Mouse (Mus musculus) mouse trophoblast stem cell (cell line): ENCODE measurements around the gene Ppp1r9a.

Experiments
- in situ Hi-C, 2 experiments: fragments of 300-500 bp; cut with MseI, MboI; formaldehyde crosslinking; loops; 2 replicates in 1 of 2; 3 replicates in 1 of 2; pipeline ENCODE4 v1.15.1; 2025

Ppp1r9a gene

DNA sequence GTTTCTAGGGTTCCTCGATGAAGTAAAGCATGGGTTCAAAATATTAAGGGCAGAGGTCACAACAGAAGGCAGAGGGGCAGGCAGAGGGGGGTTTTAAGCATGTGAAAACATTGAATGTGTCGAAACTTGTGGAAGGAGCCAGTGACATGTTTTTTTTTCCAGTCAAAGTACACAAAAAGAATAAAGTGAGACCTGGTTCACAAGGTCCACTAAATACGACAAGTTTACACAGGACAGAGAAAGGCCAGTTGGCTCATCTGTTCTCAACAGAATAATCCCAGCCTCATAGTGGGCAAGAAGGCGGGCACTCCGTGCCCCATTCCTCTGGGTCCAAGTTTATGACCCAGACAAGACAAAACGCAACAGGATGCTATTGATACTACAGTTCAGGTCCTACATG, 286.2 kb downstream of the Ppp1r9a start:
- in situ Hi-C loops = no loop called here

DNA sequence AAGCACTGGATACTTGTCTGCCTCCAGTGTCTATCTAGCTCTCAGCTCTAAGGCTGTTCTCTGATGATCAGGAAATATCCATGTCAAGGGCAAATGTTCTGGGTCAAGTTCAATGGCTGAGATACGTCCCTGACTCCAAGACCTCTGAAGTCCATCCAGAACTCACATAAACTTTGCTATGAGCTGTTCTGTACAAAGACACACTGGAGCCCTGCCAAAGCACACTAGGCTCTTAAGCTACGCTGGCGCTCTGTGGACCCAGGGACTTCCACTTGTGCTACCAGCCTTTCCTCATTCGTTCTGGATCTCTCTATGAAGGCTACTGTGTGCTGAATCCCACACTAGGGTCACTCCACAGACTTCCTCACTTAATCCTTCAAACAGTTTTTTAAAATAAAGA, 286.8 kb downstream of the Ppp1r9a start:
- in situ Hi-C loops = no loop called here

DNA sequence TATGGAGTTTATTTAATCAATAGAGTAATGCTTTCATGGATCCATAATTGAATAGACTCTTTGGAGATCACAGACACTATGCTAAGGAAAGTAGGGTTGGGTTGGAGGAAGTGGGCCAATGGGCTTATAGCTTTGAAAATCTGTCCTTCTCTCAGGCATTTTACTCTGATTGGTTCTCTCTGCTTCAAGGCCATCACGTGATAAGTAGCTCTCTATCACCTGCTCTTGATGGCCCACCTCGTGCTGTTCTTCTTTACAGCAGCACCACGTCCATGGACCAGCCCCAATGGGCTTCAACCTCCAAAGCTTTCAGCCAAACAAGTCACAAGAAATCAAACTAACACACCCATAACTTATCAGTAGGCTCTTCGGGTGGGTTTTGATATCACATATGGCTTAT, 288.0 kb downstream of the Ppp1r9a start:
- in situ Hi-C loops = no loop called here

DNA sequence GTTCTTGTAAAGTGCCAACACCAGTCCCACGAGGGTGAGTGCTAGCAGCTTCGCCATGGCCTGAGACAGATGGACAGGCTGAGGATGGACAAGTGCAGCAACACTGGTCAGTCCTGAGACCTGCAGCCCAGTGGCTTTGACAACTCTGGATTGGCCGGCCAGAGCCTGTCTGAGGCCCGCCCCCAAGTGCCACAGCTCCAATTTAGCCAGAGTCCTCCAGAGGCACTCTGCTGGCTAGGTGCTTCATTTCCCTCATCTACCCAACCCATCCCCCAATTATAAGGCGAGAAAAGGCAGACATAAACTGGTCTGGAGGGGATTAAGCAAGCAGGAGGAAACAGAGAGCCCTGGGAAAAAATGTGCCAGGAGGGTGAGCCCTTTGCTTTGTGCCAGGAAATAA, 291.0 kb downstream of the Ppp1r9a start, which contains the start of gene Pon1:
Gene Pon1 (minus strand): TSS at position 254 of the 400 bp plus-strand sequence.
- in situ Hi-C loops = no loop called here

DNA sequence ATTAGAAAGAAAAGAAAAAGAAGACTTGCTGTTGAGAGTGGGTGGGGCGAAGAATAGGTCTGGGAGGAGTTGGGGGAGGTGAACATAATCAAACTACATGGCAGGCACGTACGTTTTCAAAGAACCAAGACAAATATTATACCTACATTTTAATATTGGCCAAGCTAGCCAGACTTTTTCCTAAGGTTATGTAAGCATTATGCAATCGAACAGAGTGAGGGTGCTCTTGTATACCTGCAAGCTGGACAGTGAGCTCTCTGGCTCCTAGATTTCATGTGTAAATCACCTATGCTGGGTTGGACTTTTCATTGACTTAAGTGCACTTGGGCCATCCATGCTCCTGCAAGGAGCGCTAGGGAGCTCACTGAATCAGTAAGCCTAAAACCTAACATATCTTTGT, 295.9 kb downstream of the Ppp1r9a start:
- in situ Hi-C loops = no loop called here

DNA sequence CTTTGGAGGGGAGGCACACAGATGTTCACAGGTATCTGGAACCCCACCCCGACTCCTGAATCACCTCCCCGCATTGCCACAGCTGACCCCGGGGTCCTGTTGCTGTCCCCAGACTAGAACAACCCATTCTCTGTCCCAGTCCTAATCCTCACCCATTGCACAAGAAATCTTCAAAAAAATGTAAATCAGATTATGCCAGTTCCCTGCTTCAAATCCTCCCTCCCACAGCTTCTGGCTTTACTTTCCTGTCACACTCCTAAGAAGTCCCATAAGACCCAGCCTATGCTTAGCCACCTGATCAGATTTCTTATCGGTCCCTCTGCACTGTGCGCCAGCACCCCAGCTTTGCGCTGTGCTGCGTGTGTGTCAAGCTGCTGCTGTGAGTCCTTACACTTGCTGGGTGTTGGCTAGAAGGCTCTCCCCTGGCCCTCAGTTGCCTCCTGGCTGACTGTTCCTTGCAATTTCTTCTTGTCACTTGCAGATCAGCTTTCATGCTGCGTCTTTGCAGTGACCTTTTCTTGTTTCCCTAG, 296.7 kb downstream of the Ppp1r9a start:
- in situ Hi-C loops = no loop called here

DNA sequence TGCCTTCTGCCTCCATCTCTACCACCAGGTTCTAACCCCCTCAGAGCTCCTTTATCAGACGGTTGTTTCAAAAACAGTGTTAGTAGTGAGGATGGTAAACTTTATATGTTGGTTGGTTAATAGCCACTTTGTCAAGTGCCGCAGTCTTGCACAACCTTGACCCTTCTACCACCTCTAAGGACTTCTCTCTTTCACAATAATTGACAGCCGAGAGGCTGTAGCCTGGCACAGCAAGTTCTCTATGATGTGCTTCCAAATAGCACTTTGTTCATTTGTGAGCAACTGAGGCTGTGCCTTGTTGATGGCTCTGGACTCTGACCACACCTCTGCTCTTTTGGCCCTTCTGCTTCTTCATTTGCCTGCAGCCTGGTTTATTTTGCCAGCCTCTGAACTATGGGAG, 297.2 kb downstream of the Ppp1r9a start:
- in situ Hi-C loops = no loop called here

DNA sequence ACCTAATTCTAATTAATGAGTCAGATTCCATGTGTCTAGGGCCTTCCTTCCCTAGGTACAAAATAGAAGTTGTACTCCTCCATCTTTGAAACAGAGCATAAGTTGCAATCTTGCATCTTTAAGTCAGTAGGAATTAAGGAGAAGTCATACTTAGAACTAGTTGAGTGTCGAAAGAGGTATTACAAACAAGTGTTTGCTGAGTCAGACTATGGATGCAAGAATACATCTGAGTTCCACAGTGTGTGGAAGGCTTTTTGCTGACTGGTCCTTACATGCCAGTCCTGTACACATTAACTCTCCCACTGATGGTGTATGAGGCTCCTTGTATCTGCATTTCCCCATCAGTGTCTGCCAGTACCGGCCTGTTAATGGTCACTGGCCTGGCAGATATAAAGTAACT, 305.1 kb downstream of the Ppp1r9a start:
- in situ Hi-C loops = no loop called here
